Mouse (Mus musculus) heart, postnatal 0 days (tissue): Measurements from ENCODE around the gene Vmn1r224. TPM values are rescaled to one million over a fixed set of nuclear protein-coding genes. Genes with fewer than 3 reads are reported as not detected.

Experiments used
- ATAC-seq: fragments of 200-750 bp; cut with Nextera tagmentation; 2 replicates; pipeline ENCODE4 v1.8.0; 2017; ENCODE audit warnings: low read depth, moderate number of reproducible peaks, moderate library complexity; ENCODE audit not compliant: insufficient read depth
- DNase-seq: peaks from one replicate; pipeline ENCODE4 v3.0.0-alpha.2; 2016; ENCODE audit warnings: low spot score
- H3K27ac ChIP-seq: fragments of 300-500 bp; sonication (generic); 2 replicates; pipeline ENCODE4 v1.5.1; 2014; ENCODE audit warnings: low read depth, mild to moderate bottlenecking
- H3K27me3 ChIP-seq: fragments of 300-500 bp; sonication (generic); 2 replicates; pipeline ENCODE4 v1.6.1; 2014; ENCODE audit warnings: low read length, mixed read lengths; ENCODE audit not compliant: control insufficient read depth, insufficient read depth
- H3K36me3 ChIP-seq: fragments of 300-500 bp; sonication (generic); replicated peaks from 2 replicates; pipeline ENCODE4 v1.6.1; 2014; ENCODE audit warnings: low read length, mixed read lengths; ENCODE audit not compliant: control insufficient read depth, insufficient read depth
- H3K4me1 ChIP-seq: fragments of 300-500 bp; sonication (generic); 2 replicates; pipeline ENCODE4 v1.6.1; 2014; ENCODE audit warnings: antibody characterized with exemption; ENCODE audit not compliant: control insufficient read depth, insufficient read depth
- H3K4me2 ChIP-seq: fragments of 300-500 bp; sonication (generic); 2 replicates; pipeline ENCODE4 v1.6.1; 2014; ENCODE audit warnings: low read depth, mild to moderate bottlenecking, low read length, moderate library complexity
- H3K4me3 ChIP-seq: fragments of 300-500 bp; sonication (generic); 2 replicates; pipeline ENCODE4 v1.5.1; 2014; ENCODE audit warnings: low read depth, low read length
- H3K9ac ChIP-seq: fragments of 300-500 bp; sonication (generic); replicated peaks from 2 replicates; pipeline ENCODE4 v1.6.1; 2014; ENCODE audit warnings: low read depth, low read length, mixed read lengths
- H3K9me3 ChIP-seq: fragments of 300-500 bp; sonication (generic); replicated peaks from 2 replicates; pipeline ENCODE4 v1.6.1; 2016; ENCODE audit warnings: low read length; ENCODE audit not compliant: control insufficient read depth
- CTCF ChIP-seq: IDR thresholded peaks from 2 replicates; pipeline ENCODE4 v1.5.1; 2016; ENCODE audit warnings: antibody characterized with exemption, control low read depth, low read depth
- EP300 ChIP-seq: IDR thresholded peaks from 2 replicates; pipeline ENCODE4 v1.6.1; 2016; ENCODE audit warnings: antibody characterized with exemption, low read depth
- WGBS: fragments of 180-500 bp; shearing (Covaris S2); extraction: QIAGEN DNeasy Blood & Tissue Kit; methylation state at CpG from one replicate; pipeline ENCODE4 v1.1.7; 2014; 5-methylcytosine and 5-hydroxymethylcytosine counted together
- polyA plus RNA-seq: library from polyadenylated mRNA; unstranded; fragments of >200 nt; fragmentation: Nextera tagmentation; extraction: Ambion mirVana; gene quantifications from 2 replicates; pipeline ENCODE4 v1.2.1, GENCODE M21; 2015
- total RNA-seq: library from RNA; depleted of rRNA; stranded (reverse); fragments of >200 nt; gene quantifications from 2 replicates; pipeline ENCODE4 v1.2.3, GENCODE M21; 2014; ENCODE audit warnings: low replicate concordance; rRNA removed

The Vmn1r224 gene
- total RNA-seq (not detected in 2 replicates), polyA plus RNA-seq (not detected in 2 replicates)

DNA sequence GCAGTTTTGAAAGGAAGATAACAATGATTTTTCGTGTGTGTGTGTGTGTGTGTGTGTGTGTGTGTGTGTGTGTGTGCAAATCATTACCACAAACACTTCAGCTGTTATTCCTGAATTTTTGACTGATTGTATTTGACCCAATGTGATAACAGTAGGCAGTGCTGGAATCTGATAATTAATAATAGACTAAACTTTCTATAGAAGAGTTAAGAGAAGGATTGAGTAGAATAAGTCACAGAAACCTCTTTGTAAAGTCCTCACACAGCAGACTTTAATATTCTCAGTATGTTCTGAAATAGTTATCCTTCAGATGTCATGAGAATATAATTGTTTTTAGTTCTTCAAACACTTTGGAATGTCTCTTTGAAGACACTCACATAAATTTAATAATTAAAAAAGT, at the start of gene Vmn1r224:
Gene Vmn1r224 (plus strand): TSS at position 301 of the 400 bp plus-strand sequence.
- Histone ChIP-seq H3K27me3 (no peaks in the 10 kb centered on the region), H3K9me3 (peaks cover 4% of the 10 kb centered on the region; the same call in 1 of the 2 replicates), H3K4me2 (no peak within 1 kb of the TSS), H3K9ac (no peak within 1 kb of the TSS), H3K4me3 (no peak within 1 kb of the TSS), H3K4me1 (no peaks in the 10 kb centered on the region), H3K27ac (no peak within 1 kb of the TSS), H3K36me3 (no peaks in the 10 kb centered on the region)
- WGBS = 19% methylated on average over 1 of the region's 1 CpGs
- no peak for DNase-seq
- ATAC-seq = no peak
- no peak for TF ChIP-seq EP300

DNA sequence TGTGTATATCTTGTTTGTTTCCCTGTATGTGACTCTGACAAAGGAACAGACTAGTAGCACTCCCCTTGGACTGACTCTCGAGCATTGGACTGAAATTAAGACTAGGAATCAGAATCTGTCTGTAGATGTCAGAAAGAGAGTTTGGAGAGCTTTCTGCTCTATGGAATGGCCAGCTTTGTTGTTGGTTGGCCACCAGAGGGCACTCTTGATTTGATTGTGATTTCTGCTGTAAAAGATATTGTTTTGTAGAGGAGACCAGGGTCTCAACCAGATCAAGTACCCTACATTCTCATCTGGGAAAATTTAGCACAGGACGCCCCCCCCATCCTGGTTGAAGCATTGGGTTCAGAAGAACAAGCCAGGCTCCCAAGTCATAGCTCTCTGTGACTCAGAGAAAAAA, 14.8 kb upstream of the Vmn1r224 start:
- no peak overlapping the region for H3K4me2 ChIP-seq
- WGBS = 28% methylated on average over 2 of the region's 2 CpGs
- ATAC-seq (no peak), DNase-seq (no peak)
- no peak overlapping the region for H3K9ac ChIP-seq
- no peaks in the 10 kb centered on the region for H3K27me3 ChIP-seq
- no peak for TF ChIP-seq CTCF
- TF ChIP-seq EP300 = no peak
- no peaks in the 10 kb centered on the region for H3K4me1 ChIP-seq
- no peak overlapping the region for H3K27ac ChIP-seq
- peaks cover 12% of the 10 kb centered on the region; the same call in 1 of the 2 replicates for H3K9me3 ChIP-seq
- no peaks in the 10 kb centered on the region for H3K36me3 ChIP-seq
- no peak overlapping the region for H3K4me3 ChIP-seq

DNA sequence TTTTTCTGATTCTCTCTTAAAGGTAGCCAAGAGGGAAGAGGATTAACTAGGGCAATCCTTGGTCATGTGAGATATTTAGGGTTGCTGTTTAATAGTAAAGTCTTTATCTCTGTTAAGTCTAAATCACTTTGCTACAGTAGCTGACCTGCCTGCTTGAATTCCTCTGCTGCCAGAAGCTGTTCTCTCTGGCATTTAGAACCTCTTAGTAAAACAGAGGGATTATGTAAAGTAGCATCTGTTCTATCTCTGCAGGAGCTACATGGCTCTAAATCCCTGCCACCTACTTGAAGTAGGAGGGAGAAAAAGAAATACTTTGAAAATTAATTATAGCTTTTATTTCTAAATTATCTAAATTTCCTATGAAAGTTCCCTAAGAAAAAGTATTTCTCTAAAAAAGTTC, 25.3 kb downstream of the Vmn1r224 start:
- no peak overlapping the region for H3K27ac ChIP-seq
- no peak overlapping the region for H3K4me2 ChIP-seq
- H3K27me3 ChIP-seq = no peaks in the 10 kb centered on the region
- H3K4me1 ChIP-seq = no peaks in the 10 kb centered on the region
- no peaks in the 10 kb centered on the region for H3K9me3 ChIP-seq
- H3K9ac ChIP-seq = no peak overlapping the region
- no peak overlapping the region for H3K4me3 ChIP-seq
- TF ChIP-seq EP300 (no peak), CTCF (no peak)
- DNase-seq (no peak), ATAC-seq (no peak)
- no peaks in the 10 kb centered on the region for H3K36me3 ChIP-seq

DNA sequence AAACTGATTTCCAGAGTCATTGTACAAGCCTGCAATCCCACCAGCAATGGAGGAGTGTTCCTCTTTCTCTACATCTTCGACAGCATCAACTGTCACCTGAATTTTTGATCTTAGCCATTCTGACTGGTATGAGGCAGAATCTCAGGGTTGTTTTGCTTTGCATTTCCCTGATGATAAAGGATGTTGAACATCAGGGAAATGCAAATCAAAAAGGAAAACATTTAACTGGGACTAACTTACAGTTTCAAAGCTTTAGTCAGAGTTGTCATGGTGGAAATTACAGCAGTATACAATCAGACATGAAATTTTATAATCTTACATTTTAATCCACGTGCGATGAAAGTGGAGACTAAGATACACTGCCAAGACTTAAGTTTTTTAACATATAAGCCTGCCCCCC, 59.4 kb downstream of the Vmn1r224 start:
- Histone ChIP-seq H3K27me3 (no peaks in the 10 kb centered on the region), H3K27ac (no peak overlapping the region), H3K9me3 (no peaks in the 10 kb centered on the region), H3K9ac (no peak overlapping the region), H3K36me3 (no peaks in the 10 kb centered on the region), H3K4me1 (no peaks in the 10 kb centered on the region), H3K4me2 (no peak overlapping the region), H3K4me3 (no peak overlapping the region)
- WGBS = 57% methylated on average over 3 of the region's 3 CpGs
- DNase-seq (no peak), ATAC-seq (no peak)
- no peak for TF ChIP-seq EP300
- no peak for TF ChIP-seq CTCF

Other genes with a start within 250 kb of the Vmn1r224 start
- not detected in 2 replicates for gene Fpr-rs6, start 231.0 kb upstream of the Vmn1r224 start, total RNA-seq
- not detected in 2 replicates for gene Fpr-rs6, start 231.0 kb upstream of the Vmn1r224 start, polyA plus RNA-seq
- not detected in 2 replicates for gene Vmn2r105, start 179.1 kb upstream of the Vmn1r224 start, total RNA-seq
- not detected in 2 replicates for gene Vmn2r105, start 179.1 kb upstream of the Vmn1r224 start, polyA plus RNA-seq
- not detected in 2 replicates for gene Vmn2r106, start 128.6 kb upstream of the Vmn1r224 start, total RNA-seq
- not detected in 2 replicates for gene Vmn2r106, start 128.6 kb upstream of the Vmn1r224 start, polyA plus RNA-seq
- not detected in 2 replicates for gene Vmn2r107, start 68.9 kb upstream of the Vmn1r224 start, total RNA-seq
- not detected in 2 replicates for gene Vmn2r107, start 68.9 kb upstream of the Vmn1r224 start, polyA plus RNA-seq
- not detected in 2 replicates for gene Vmn2r108, start 67.2 kb downstream of the Vmn1r224 start, total RNA-seq
- not detected in 2 replicates for gene Vmn2r108, start 67.2 kb downstream of the Vmn1r224 start, polyA plus RNA-seq
- gene Vmn1r225, start 84.0 kb downstream of the Vmn1r224 start, total RNA-seq = not detected in 2 replicates
- not detected in 2 replicates for gene Vmn1r225, start 84.0 kb downstream of the Vmn1r224 start, polyA plus RNA-seq
- not detected in 2 replicates for gene Vmn2r109, start 150.6 kb downstream of the Vmn1r224 start, total RNA-seq
- gene Vmn2r109, start 150.6 kb downstream of the Vmn1r224 start, polyA plus RNA-seq = not detected in 2 replicates
- not detected in 2 replicates for gene Vmn2r110, start 182.3 kb downstream of the Vmn1r224 start, total RNA-seq
- not detected in 2 replicates for gene Vmn2r110, start 182.3 kb downstream of the Vmn1r224 start, polyA plus RNA-seq
- gene Fpr-rs3, start 210.7 kb downstream of the Vmn1r224 start, total RNA-seq = not detected in 2 replicates
- not detected in 2 replicates for gene Fpr-rs3, start 210.7 kb downstream of the Vmn1r224 start, polyA plus RNA-seq